15 mouse cellular contexts compared by ENCODE assay signal in genomic region chr1:161395610-161396009, GRCm38 (mm10). TPM values are rescaled to one million over a fixed set of nuclear protein-coding genes. Genes with fewer than 3 reads are reported as not detected.
DNase-seq lines count a peak whose midpoint lies in the region; ATAC-seq and TF ChIP-seq lines count a peak whose summit lies in the region.
"Had no signal": no experiment of that assay in that cellular context is flagged by ENCODE, and none has a peak within 500 bp of the region (broad histone marks: within the 10 kb centered on the region; RNA-seq: fewer than 3 reads in every experiment).

No protein-coding gene starts in this region.

- H3K4me3 ChIP-seq in kidney, embryonic 16.5 days (ENCODE audit: low read length), result no peak overlapping the region
- H3K4me3 ChIP-seq in midbrain, embryonic 15.5 days, result no peak overlapping the region
- H3K4me3 ChIP-seq: liver, embryonic 15.5 days had no signal

- peak; percentile 46; the same call in 1 of the 2 replicates for ATAC-seq in kidney, embryonic 16.5 days (ENCODE audit: low FRiP score, low TSS enrichment)
- ATAC-seq in midbrain, embryonic 15.5 days (replicated peaks), result no peak

- no peaks in the 10 kb centered on the region for H3K36me3 ChIP-seq in kidney, embryonic 16.5 days (ENCODE audit: insufficient read depth, low read length)
- H3K36me3 ChIP-seq in splenic B cell, adult 2 months (ENCODE audit: control insufficient read depth, insufficient read depth, low read length, poor library complexity, severe bottlenecking), result no peaks in the 10 kb centered on the region
- no peaks in the 10 kb centered on the region for H3K36me3 ChIP-seq in midbrain, embryonic 15.5 days (replicated peaks)
- H3K36me3 ChIP-seq: liver, embryonic 15.5 days had no signal

- no peak for TF ChIP-seq POLR2A in brain, embryonic 14.5 days (IDR thresholded peaks at IDR 0.05; ENCODE audit: borderline replicate concordance, extremely low read depth, insufficient read depth, insufficient read length, poor library complexity, severe bottlenecking)

- 29% methylated on average over 5 of the region's 5 CpGs for WGBS in kidney, embryonic 16.5 days
- 61% methylated on average over 5 of the region's 5 CpGs for WGBS in midbrain, embryonic 15.5 days

- no peak for TF ChIP-seq CTCF in brain, embryonic 14.5 days (IDR thresholded peaks at IDR 0.05; ENCODE audit: borderline replicate concordance, extremely low read depth, insufficient read depth, insufficient read length)

- H3K4me1 ChIP-seq in kidney, embryonic 16.5 days (ENCODE audit: insufficient read depth, low read length), result 0 out of 2 replicates have a peak, but pooled peaks cover 3% of the 10 kb centered on the region
- H3K4me1 ChIP-seq in midbrain, embryonic 15.5 days, result no peaks in the 10 kb centered on the region
- H3K4me1 ChIP-seq: liver, embryonic 15.5 days had no signal

- no peak overlapping the region for H3K27ac ChIP-seq in kidney, embryonic 16.5 days (ENCODE audit: low read length)
- H3K27ac ChIP-seq in midbrain, embryonic 15.5 days, result no peak overlapping the region
- H3K27ac ChIP-seq: liver, embryonic 15.5 days had no signal

- no peaks in the 10 kb centered on the region for H3K9me3 ChIP-seq in kidney, embryonic 16.5 days (ENCODE audit: low read length)
- H3K9me3 ChIP-seq in midbrain, embryonic 15.5 days, result no peaks in the 10 kb centered on the region
- H3K9me3 ChIP-seq: liver, embryonic 15.5 days had no signal

- no peaks in the 10 kb centered on the region for H3K27me3 ChIP-seq in kidney, embryonic 16.5 days (ENCODE audit: insufficient read depth, low read length)
- no peaks in the 10 kb centered on the region for H3K27me3 ChIP-seq in splenic B cell, adult 2 months (ENCODE audit: control insufficient read depth, insufficient read depth, low read length, poor library complexity, severe bottlenecking)
- no peaks in the 10 kb centered on the region for H3K27me3 ChIP-seq in midbrain, embryonic 15.5 days (replicated peaks)
- H3K27me3 ChIP-seq: liver, embryonic 15.5 days had no signal

- no peak overlapping the region for H3K4me2 ChIP-seq in kidney, embryonic 16.5 days (replicated peaks; ENCODE audit: low read depth, low read length)
- no peak overlapping the region for H3K4me2 ChIP-seq in midbrain, embryonic 15.5 days
- H3K4me2 ChIP-seq: liver, embryonic 15.5 days had no signal

- H3K9ac ChIP-seq in kidney, embryonic 16.5 days (replicated peaks; ENCODE audit: low read length), result no peak overlapping the region
- no peak overlapping the region for H3K9ac ChIP-seq in midbrain, embryonic 15.5 days
- H3K9ac ChIP-seq: liver, embryonic 15.5 days had no signal

- no peak for DNase-seq in kidney, adult 11 months
- peak; percentile 27 to 37 for DNase-seq in B cell, adult 2 months
- peak; percentile 25 for DNase-seq in brain, embryonic 14.5 days (ENCODE audit: low read depth)
- peak; percentile 42 for DNase-seq in splenic B cell, adult 2 months (ENCODE audit: low read depth, low spot score)
- no peak for DNase-seq in layer of hippocampus, adult 18-20 months (ENCODE audit: low spot score in 2 of 2)
- DNase-seq: adrenal gland, postnatal 10 days; cerebellum, adult 9-11 months; gastrocnemius, postnatal 14 days had no signal

RNA-seq across cellular contexts. Expression of gene Tnfsf4, which starts 0.4 kb away (rescaled TPM):
- 0.09 TPM in 1 of 2 replicates, not detected in the other for polyA plus RNA-seq in kidney, embryonic 16.5 days (2015; fragmentation: Nextera tagmentation; extraction: Ambion mirVana)
- 0.04 TPM in 1 of 2 replicates, not detected in the other for polyA plus RNA-seq in brain, embryonic 14.5 days (2012; rRNA removed)
- total RNA-seq in layer of hippocampus, adult 18-20 months (2021), result not detected
- not detected in 2 replicates for polyA plus RNA-seq in midbrain, embryonic 15.5 days (2015; fragmentation: Nextera tagmentation; extraction: Ambion mirVana)
- total RNA-seq: adrenal gland, postnatal 10 days; gastrocnemius, postnatal 14 days; layer of hippocampus, postnatal 25 days; MEL; midbrain, postnatal 0 days had no signal
- polyA plus RNA-seq: hindbrain, embryonic 11.5 days; liver, embryonic 15.5 days; midbrain, postnatal 0 days had no signal

Comparison
In these comparisons a context has a peak if more than half of its experiments do, and no peak if none do; other contexts are left out.
1. DNase-seq: peak in B cell, adult 2 months (2 of 2), brain, embryonic 14.5 days (single experiment) and splenic B cell, adult 2 months (single experiment); none in kidney, adult 11 months (single experiment) and layer of hippocampus, adult 18-20 months (0 of 2).